Mouse (Mus musculus) CD4-positive, CD25-positive, alpha-beta regulatory T cell, adult 9 weeks (primary cell): ENCODE results near the gene Gm21954. TPM values are rescaled to one million over a fixed set of nuclear protein-coding genes. Genes with fewer than 3 reads are reported as not detected.

Source experiments
- polyA plus RNA-seq: library from polyadenylated mRNA; unstranded; fragments of 100-300 nt; shearing (Covaris generic); gene quantifications from one replicate; pipeline ENCODE4 v1.2.1, GENCODE M21; 2017

Gm21954 gene
- polyA plus RNA-seq: not detected

GRCm38 (mm10) chr3:55472110-55472509 lies at the start of gene Gm21954:
Gm21954 (minus strand) TSS chr3:55472210.

Other genes with a start within 250 kb of the Gm21954 start
- gene Dclk1, start 229.8 kb downstream of the Gm21954 start, polyA plus RNA-seq: 0.41 TPM